Mouse (Mus musculus) forebrain, embryonic 13.5 days (tissue): ENCODE results near the gene Lmbr1l. TPM values are rescaled to one million over a fixed set of nuclear protein-coding genes. Genes with fewer than 3 reads are reported as not detected.
A peak's percentile ranks its signal among the peaks of the same experiment; 100 is the strongest.

Experiments used
- ATAC-seq: fragments of 200-750 bp; cut with Nextera tagmentation; 2 replicates; pipeline ENCODE4 v1.8.0; 2017
- H3K27ac ChIP-seq: fragments of 300-500 bp; sonication (generic); 2 replicates; pipeline ENCODE4 v1.5.1; 2015; ENCODE audit warnings: inconsistent platforms, mild to moderate bottlenecking, moderate library complexity
- H3K27me3 ChIP-seq: fragments of 300-500 bp; sonication (generic); 2 replicates; pipeline ENCODE4 v1.6.1; 2015; ENCODE audit warnings: mild to moderate bottlenecking, inconsistent platforms
- H3K36me3 ChIP-seq: fragments of 300-500 bp; sonication (generic); 2 replicates; pipeline ENCODE4 v1.6.1; 2015; ENCODE audit warnings: mild to moderate bottlenecking, inconsistent platforms; ENCODE audit not compliant: poor library complexity, severe bottlenecking
- H3K4me1 ChIP-seq: fragments of 300-500 bp; sonication (generic); 2 replicates; pipeline ENCODE4 v1.6.1; 2015; ENCODE audit warnings: inconsistent platforms
- H3K4me2 ChIP-seq: fragments of 300-500 bp; sonication (generic); 2 replicates; pipeline ENCODE4 v1.6.1; 2015; ENCODE audit warnings: inconsistent platforms, mild to moderate bottlenecking, moderate library complexity
- H3K4me3 ChIP-seq: fragments of 300-500 bp; sonication (generic); 2 replicates; pipeline ENCODE4 v1.5.1; 2015; ENCODE audit warnings: mild to moderate bottlenecking, inconsistent platforms
- H3K9ac ChIP-seq: fragments of 300-500 bp; sonication (generic); 2 replicates; pipeline ENCODE4 v1.6.1; 2015; ENCODE audit warnings: mild to moderate bottlenecking, inconsistent platforms
- H3K9me3 ChIP-seq: fragments of 300-500 bp; sonication (generic); replicated peaks from 2 replicates; pipeline ENCODE4 v1.6.1; 2016; ENCODE audit warnings: inconsistent platforms
- WGBS: fragments of 180-500 bp; shearing (Covaris S2); methylation state at CpG from one replicate; pipeline ENCODE4 v1.1.7; 2015; 5-methylcytosine and 5-hydroxymethylcytosine counted together
- polyA plus RNA-seq: library from polyadenylated mRNA; unstranded; fragments of >200 nt; fragmentation: Nextera tagmentation; extraction: Ambion mirVana; gene quantifications from 2 replicates; pipeline ENCODE4 v1.2.1, GENCODE M21; 2015

Lmbr1l gene
- polyA plus RNA-seq, 1 experiment from 2014 or later, result 39.8 TPM

- WGBS, result 94% methylated on average over 6 of the region's 6 CpGs
- ATAC-seq, result no peak
- Histone ChIP-seq H3K4me1 (peaks cover 29% of the 10 kb centered on the region), H3K9ac (no peak overlapping the region), H3K4me2 (0 out of 2 replicates have a peak overlapping the region, but pooled peaks have one; percentile 66), H3K36me3 (peaks cover 55% of the 10 kb centered on the region), H3K27ac (no peak overlapping the region), H3K4me3 (no peak overlapping the region), H3K27me3 (no peaks in the 10 kb centered on the region), H3K9me3 (no peaks in the 10 kb centered on the region)
Measured at GRCm38 (mm10) chr15:98914903-98915302, 3.1 kb downstream of the Lmbr1l start.

GRCm38 (mm10) chr15:98904692-98905091 is 13.3 kb downstream of the Lmbr1l start:
- Histone ChIP-seq H3K4me2 (no peak overlapping the region), H3K4me1 (no peaks in the 10 kb centered on the region), H3K9me3 (no peaks in the 10 kb centered on the region), H3K4me3 (no peak overlapping the region), H3K36me3 (peaks cover 65% of the 10 kb centered on the region), H3K27me3 (peaks cover 12% of the 10 kb centered on the region), H3K27ac (no peak overlapping the region), H3K9ac (no peak overlapping the region)
- no peak for ATAC-seq
- 28% methylated on average over 10 of the region's 10 CpGs for WGBS

GRCm38 (mm10) chr15:98902600-98902999 is 15.4 kb downstream of the Lmbr1l start:
- no peak overlapping the region for H3K4me3 ChIP-seq
- H3K4me1 ChIP-seq, result peaks cover 10% of the 10 kb centered on the region
- no peak overlapping the region for H3K27ac ChIP-seq
- H3K27me3 ChIP-seq, result peaks cover 33% of the 10 kb centered on the region
- H3K4me2 ChIP-seq, result no peak overlapping the region
- no peak for ATAC-seq
- peaks cover 44% of the 10 kb centered on the region for H3K36me3 ChIP-seq
- 89% methylated on average over 2 of the region's 2 CpGs for WGBS
- no peak overlapping the region for H3K9ac ChIP-seq
- no peaks in the 10 kb centered on the region for H3K9me3 ChIP-seq

- no peak for ATAC-seq
- H3K27me3 ChIP-seq, result peaks cover 44% of the 10 kb centered on the region
- WGBS, result 68% methylated on average over 1 of the region's 1 CpGs
- H3K4me2 ChIP-seq, result no peak overlapping the region
- no peak overlapping the region for H3K9ac ChIP-seq
- peaks cover 34% of the 10 kb centered on the region for H3K36me3 ChIP-seq
- H3K4me1 ChIP-seq, result peaks cover 12% of the 10 kb centered on the region
- H3K27ac ChIP-seq, result no peak overlapping the region
- H3K4me3 ChIP-seq, result no peak overlapping the region
- no peaks in the 10 kb centered on the region for H3K9me3 ChIP-seq
Measured at GRCm38 (mm10) chr15:98901530-98901929, 16.5 kb downstream of the Lmbr1l start.

- Histone ChIP-seq H3K9ac (0 out of 2 replicates have a peak within 1 kb of the TSS, but pooled peaks have one; percentile 37), H3K9me3 (no peaks in the 10 kb centered on the region), H3K27me3 (peaks cover 78% of the 10 kb centered on the region), H3K4me3 (peak within 1 kb of the TSS; percentile 26), H3K4me1 (peaks cover 39% of the 10 kb centered on the region), H3K27ac (no peak within 1 kb of the TSS), H3K4me2 (peak within 1 kb of the TSS; percentile 50), H3K36me3 (peaks cover 2% of the 10 kb centered on the region)
- under 1% methylated on average over 41 of the region's 41 CpGs for WGBS
- ATAC-seq, result 0 out of 2 replicates have a peak, but pooled peaks have one; percentile 38
Measured at GRCm38 (mm10) chr15:98897928-98898800, 19.9 kb downstream of the Lmbr1l start, which contains the start of gene Dhh. Gene Dhh (minus strand): TSS chr15:98898540.

- Histone ChIP-seq H3K4me3 (peak overlapping the region; percentile 26), H3K36me3 (no peaks in the 10 kb centered on the region), H3K27me3 (peaks cover 84% of the 10 kb centered on the region), H3K4me2 (peak overlapping the region; percentile 50), H3K4me1 (peaks cover 39% of the 10 kb centered on the region), H3K27ac (no peak overlapping the region), H3K9me3 (no peaks in the 10 kb centered on the region), H3K9ac (0 out of 2 replicates have a peak overlapping the region, but pooled peaks have one; percentile 37)
- WGBS, result 2% methylated on average over 10 of the region's 10 CpGs
- no peak for ATAC-seq
Measured at GRCm38 (mm10) chr15:98897495-98897894, 20.5 kb downstream of the Lmbr1l start.

GRCm38 (mm10) chr15:98895635-98896589 is 22.1 kb downstream of the Lmbr1l start:
- Histone ChIP-seq H3K4me3 (peak overlapping the region; percentile 48), H3K36me3 (no peaks in the 10 kb centered on the region), H3K27ac (no peak overlapping the region), H3K4me2 (peak overlapping the region; percentile 90), H3K27me3 (peaks cover 96% of the 10 kb centered on the region), H3K9me3 (no peaks in the 10 kb centered on the region), H3K9ac (peak overlapping the region; percentile 51), H3K4me1 (peaks cover 39% of the 10 kb centered on the region)
- ATAC-seq, result no peak
- WGBS, result 3% methylated on average over 39 of the region's 41 CpGs

GRCm38 (mm10) chr15:98894746-98895634 is 23.0 kb downstream of the Lmbr1l start:
- Histone ChIP-seq H3K9me3 (no peaks in the 10 kb centered on the region), H3K36me3 (no peaks in the 10 kb centered on the region), H3K27ac (no peak overlapping the region), H3K9ac (peak overlapping the region; percentile 57), H3K4me2 (peak overlapping the region; percentile 90), H3K4me1 (peaks cover 39% of the 10 kb centered on the region), H3K27me3 (peaks cover 90% of the 10 kb centered on the region), H3K4me3 (peak overlapping the region; percentile 48)
- ATAC-seq, result no peak
- 3% methylated on average over 38 of the region's 38 CpGs for WGBS

- Histone ChIP-seq H3K27ac (no peak within 1 kb of the TSS), H3K4me3 (peak within 1 kb of the TSS; percentile 48), H3K4me2 (peak within 1 kb of the TSS; percentile 90), H3K27me3 (peaks cover 81% of the 10 kb centered on the region), H3K36me3 (no peaks in the 10 kb centered on the region), H3K9ac (peak within 1 kb of the TSS; percentile 57), H3K4me1 (peaks cover 39% of the 10 kb centered on the region), H3K9me3 (no peaks in the 10 kb centered on the region)
- no peak for ATAC-seq
- under 1% methylated on average over 77 of the region's 77 CpGs for WGBS
Measured at GRCm38 (mm10) chr15:98893940-98894745, 23.9 kb downstream of the Lmbr1l start, which contains the start of gene Rhebl1. Gene Rhebl1 (minus strand): TSS chr15:98894540.

GRCm38 (mm10) chr15:98893036-98893435 is 25.0 kb downstream of the Lmbr1l start:
- peaks cover 70% of the 10 kb centered on the region for H3K27me3 ChIP-seq
- no peaks in the 10 kb centered on the region for H3K36me3 ChIP-seq
- no peak overlapping the region for H3K27ac ChIP-seq
- H3K9me3 ChIP-seq, result no peaks in the 10 kb centered on the region
- H3K4me2 ChIP-seq, result no peak overlapping the region
- ATAC-seq, result no peak
- peaks cover 34% of the 10 kb centered on the region for H3K4me1 ChIP-seq
- WGBS, result 40% methylated on average over 4 of the region's 4 CpGs
- H3K9ac ChIP-seq, result no peak overlapping the region
- no peak overlapping the region for H3K4me3 ChIP-seq
